Mouse (Mus musculus): Measurements from ENCODE around the gene Dgki. TPM values are rescaled to one million over a fixed set of nuclear protein-coding genes. Genes with fewer than 3 reads are reported as not detected.

The Dgki gene
- polyA plus RNA-seq, 1 experiment: not detected

GRCm38 (mm10) chr6:37026343-37027243 lies 273.4 kb downstream of the Dgki start:
- TF ChIP-seq CTCF (IDR thresholded peaks at IDR 0.05; ENCODE audit: low read depth, low read length): no peak
- no peak for TF ChIP-seq POLR2A (IDR thresholded peaks at IDR 0.05; ENCODE audit: borderline replicate concordance, low read depth, low read length)
- no peak overlapping the region for H3K27ac ChIP-seq (ENCODE audit: insufficient read depth, low read depth, low read length)
- no peaks in the 10 kb centered on the region for H3K4me1 ChIP-seq (ENCODE audit: control insufficient read depth, insufficient read depth, low read length)
- H3K4me3 ChIP-seq (ENCODE audit: insufficient read depth, low read length): no peak overlapping the region

- Histone ChIP-seq H3K4me1 (ENCODE audit: control insufficient read depth, insufficient read depth, low read length) (no peaks in the 10 kb centered on the region), H3K4me3 (ENCODE audit: insufficient read depth, low read length) (no peak overlapping the region), H3K27ac (ENCODE audit: insufficient read depth, low read depth, low read length) (no peak overlapping the region)
- TF ChIP-seq POLR2A (IDR thresholded peaks at IDR 0.05; ENCODE audit: borderline replicate concordance, low read depth, low read length): no peak
- TF ChIP-seq CTCF (IDR thresholded peaks at IDR 0.05; ENCODE audit: low read depth, low read length): no peak
Observed at GRCm38 (mm10) chr6:37016046-37016445, 283.9 kb downstream of the Dgki start.

- H3K27ac ChIP-seq (ENCODE audit: insufficient read depth, low read depth, low read length): no peak overlapping the region
- H3K4me1 ChIP-seq (ENCODE audit: control insufficient read depth, insufficient read depth, low read length): no peaks in the 10 kb centered on the region
- TF ChIP-seq POLR2A (IDR thresholded peaks at IDR 0.05; ENCODE audit: borderline replicate concordance, low read depth, low read length) (no peak), CTCF (IDR thresholded peaks at IDR 0.05; ENCODE audit: low read depth, low read length) (no peak)
- no peak overlapping the region for H3K4me3 ChIP-seq (ENCODE audit: insufficient read depth, low read length)
Observed at GRCm38 (mm10) chr6:37011597-37011996, 288.4 kb downstream of the Dgki start.

- Histone ChIP-seq H3K4me3 (ENCODE audit: insufficient read depth, low read length) (no peak overlapping the region), H3K27ac (ENCODE audit: insufficient read depth, low read depth, low read length) (no peak overlapping the region), H3K4me1 (ENCODE audit: control insufficient read depth, insufficient read depth, low read length) (no peaks in the 10 kb centered on the region)
- TF ChIP-seq CTCF (IDR thresholded peaks at IDR 0.05; ENCODE audit: low read depth, low read length): no peak
- no peak for TF ChIP-seq POLR2A (IDR thresholded peaks at IDR 0.05; ENCODE audit: borderline replicate concordance, low read depth, low read length)
Observed at GRCm38 (mm10) chr6:37007573-37007972, 292.4 kb downstream of the Dgki start.

GRCm38 (mm10) chr6:37004914-37005313 lies 295.1 kb downstream of the Dgki start:
- Histone ChIP-seq H3K4me3 (ENCODE audit: insufficient read depth, low read length) (no peak overlapping the region), H3K4me1 (ENCODE audit: control insufficient read depth, insufficient read depth, low read length) (no peaks in the 10 kb centered on the region), H3K27ac (ENCODE audit: insufficient read depth, low read depth, low read length) (no peak overlapping the region)
- TF ChIP-seq CTCF (IDR thresholded peaks at IDR 0.05; ENCODE audit: low read depth, low read length) (no peak), POLR2A (IDR thresholded peaks at IDR 0.05; ENCODE audit: borderline replicate concordance, low read depth, low read length) (no peak)

- Histone ChIP-seq H3K27ac (ENCODE audit: insufficient read depth, low read depth, low read length) (no peak overlapping the region), H3K4me3 (ENCODE audit: insufficient read depth, low read length) (no peak overlapping the region), H3K4me1 (ENCODE audit: control insufficient read depth, insufficient read depth, low read length) (no peaks in the 10 kb centered on the region)
- no peak for TF ChIP-seq CTCF (IDR thresholded peaks at IDR 0.05; ENCODE audit: low read depth, low read length)
- no peak for TF ChIP-seq POLR2A (IDR thresholded peaks at IDR 0.05; ENCODE audit: borderline replicate concordance, low read depth, low read length)
Observed at GRCm38 (mm10) chr6:37003235-37003634, 296.7 kb downstream of the Dgki start.

GRCm38 (mm10) chr6:36998942-36999341 lies 301.0 kb downstream of the Dgki start:
- H3K4me3 ChIP-seq (ENCODE audit: insufficient read depth, low read length): no peak overlapping the region
- H3K4me1 ChIP-seq (ENCODE audit: control insufficient read depth, insufficient read depth, low read length): no peaks in the 10 kb centered on the region
- H3K27ac ChIP-seq (ENCODE audit: insufficient read depth, low read depth, low read length): no peak overlapping the region
- no peak for TF ChIP-seq POLR2A (IDR thresholded peaks at IDR 0.05; ENCODE audit: borderline replicate concordance, low read depth, low read length)
- TF ChIP-seq CTCF (IDR thresholded peaks at IDR 0.05; ENCODE audit: low read depth, low read length): no peak

GRCm38 (mm10) chr6:36994329-36994728 lies 305.7 kb downstream of the Dgki start:
- Histone ChIP-seq H3K4me1 (ENCODE audit: control insufficient read depth, insufficient read depth, low read length) (no peaks in the 10 kb centered on the region), H3K4me3 (ENCODE audit: insufficient read depth, low read length) (no peak overlapping the region), H3K27ac (ENCODE audit: insufficient read depth, low read depth, low read length) (no peak overlapping the region)
- no peak for TF ChIP-seq CTCF (IDR thresholded peaks at IDR 0.05; ENCODE audit: low read depth, low read length)
- no peak for TF ChIP-seq POLR2A (IDR thresholded peaks at IDR 0.05; ENCODE audit: borderline replicate concordance, low read depth, low read length)

GRCm38 (mm10) chr6:36990186-36990585 lies 309.8 kb downstream of the Dgki start:
- no peaks in the 10 kb centered on the region for H3K4me1 ChIP-seq (ENCODE audit: control insufficient read depth, insufficient read depth, low read length)
- no peak overlapping the region for H3K4me3 ChIP-seq (ENCODE audit: insufficient read depth, low read length)
- no peak for TF ChIP-seq CTCF (IDR thresholded peaks at IDR 0.05; ENCODE audit: low read depth, low read length)
- H3K27ac ChIP-seq (ENCODE audit: insufficient read depth, low read depth, low read length): no peak overlapping the region

- no peak overlapping the region for H3K4me3 ChIP-seq (ENCODE audit: insufficient read depth, low read length)
Observed at GRCm38 (mm10) chr6:36988800-36989199, 311.2 kb downstream of the Dgki start.

More at GRCm38 (mm10) chr6:36988800-36989199, 311.2 kb downstream of the Dgki start:
- H3K4me1 ChIP-seq (ENCODE audit: control insufficient read depth, insufficient read depth, low read length): no peaks in the 10 kb centered on the region
- no peak for TF ChIP-seq CTCF (IDR thresholded peaks at IDR 0.05; ENCODE audit: low read depth, low read length)
- no peak for TF ChIP-seq POLR2A (IDR thresholded peaks at IDR 0.05; ENCODE audit: borderline replicate concordance, low read depth, low read length)
- no peak overlapping the region for H3K27ac ChIP-seq (ENCODE audit: insufficient read depth, low read depth, low read length)
